Mouse (Mus musculus): ENCODE data around the gene Hmga2. TPM values are rescaled to one million over a fixed set of nuclear protein-coding genes. Genes with fewer than 3 reads are reported as not detected.
"Not testable (repeated sequence)": the region's sequence is repeated elsewhere in the genome, so short reads cannot be mapped to it uniquely, and the experiment has no call there.

Hmga2 gene
- total RNA-seq, 2 experiments from 2014 or later, result 2.0 to 4.0 TPM

GRCm38 (mm10) chr10:120354523-120355030 is 121.7 kb downstream of the Hmga2 start:
- no peak for DNase-seq (ENCODE audit: low spot score in 2 of 2)

GRCm38 (mm10) chr10:120345325-120345724 is 130.9 kb downstream of the Hmga2 start:
- DNase-seq (ENCODE audit: low spot score in 2 of 2), result no peak

GRCm38 (mm10) chr10:120344558-120345318 is 131.5 kb downstream of the Hmga2 start:
- no peak for DNase-seq (ENCODE audit: low spot score in 2 of 2)

- not testable (repeated sequence) for DNase-seq (ENCODE audit: low spot score in 2 of 2)
Observed at GRCm38 (mm10) chr10:120339906-120340305, 136.4 kb downstream of the Hmga2 start.

GRCm38 (mm10) chr10:120339324-120339723 is 136.9 kb downstream of the Hmga2 start:
- no peak for DNase-seq (ENCODE audit: low spot score in 2 of 2)

- DNase-seq (ENCODE audit: low spot score in 2 of 2), result no peak
Observed at GRCm38 (mm10) chr10:120338841-120339240, 137.4 kb downstream of the Hmga2 start.

DNA sequence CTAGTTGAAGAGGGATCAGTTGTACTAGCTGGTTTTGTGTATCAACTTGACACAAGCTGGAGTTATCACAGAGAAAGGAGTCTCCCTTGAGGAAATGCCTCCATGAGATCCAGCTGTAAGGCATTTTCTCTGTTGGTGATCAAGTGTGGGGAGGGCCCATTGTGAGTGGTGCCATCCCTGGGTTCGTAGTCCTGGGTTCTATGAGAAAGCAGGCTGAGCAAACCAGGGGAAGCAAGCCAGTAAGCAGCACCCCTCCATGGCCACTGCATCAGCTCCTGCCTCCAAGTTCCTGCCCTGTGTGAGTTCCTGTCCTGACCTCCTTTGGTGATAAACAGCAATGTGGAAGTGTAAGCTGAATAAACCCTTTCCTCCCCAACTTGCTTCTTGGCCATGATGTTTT is 137.8 kb downstream of the Hmga2 start:
- DNase-seq (ENCODE audit: low spot score in 2 of 2), result not testable (repeated sequence)

DNA sequence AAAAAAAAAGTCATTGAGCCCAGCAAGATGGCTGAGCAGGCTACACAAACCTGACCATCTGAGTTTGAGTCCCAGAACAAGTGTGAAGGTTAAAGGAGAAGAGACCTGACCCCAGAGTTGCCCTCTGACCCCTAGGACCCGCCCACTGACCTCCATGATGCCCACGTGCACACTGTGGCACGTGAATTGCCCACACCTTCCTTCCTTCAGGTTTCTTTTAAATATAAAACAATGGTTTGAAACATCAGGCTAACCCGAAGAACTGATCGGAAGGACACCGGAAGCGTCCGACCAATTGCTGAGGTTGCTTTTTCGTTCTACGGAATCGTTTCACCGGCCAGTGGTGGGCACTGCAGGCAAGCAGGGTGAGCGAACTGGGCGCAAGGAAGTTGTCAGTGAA is 148.3 kb downstream of the Hmga2 start:
- DNase-seq (ENCODE audit: low spot score in 2 of 2), result no peak

- no peak for DNase-seq (ENCODE audit: low spot score in 2 of 2)
Observed at GRCm38 (mm10) chr10:120323584-120324203, 152.6 kb downstream of the Hmga2 start.

GRCm38 (mm10) chr10:120322815-120323214 is 153.5 kb downstream of the Hmga2 start:
- DNase-seq (ENCODE audit: low spot score in 2 of 2), result no peak

DNA sequence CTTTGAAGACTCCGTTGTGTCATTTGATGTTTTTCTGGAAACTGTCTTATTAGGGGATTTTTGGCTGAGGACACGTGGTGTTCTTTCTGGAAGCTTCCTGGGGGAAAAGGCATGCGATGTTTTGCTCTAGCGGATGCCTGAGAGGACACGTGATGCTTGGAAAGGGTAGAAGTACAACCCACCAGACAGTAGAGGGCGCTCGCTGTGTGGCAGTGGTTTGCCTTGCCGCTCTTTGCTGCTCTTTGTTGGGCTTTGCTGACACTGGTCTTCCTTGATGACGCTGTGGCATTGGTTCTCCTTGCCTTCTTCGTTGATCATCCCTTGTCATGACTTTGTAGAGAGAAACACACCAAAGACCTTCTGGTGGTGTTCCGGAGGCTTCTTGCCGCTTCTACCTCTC is 156.7 kb downstream of the Hmga2 start:
- no peak for DNase-seq (ENCODE audit: low spot score in 2 of 2)

Small RNA genes lying within 50 kb of the gene (microRNA-seq; reads per million reads assigned to microRNA genes)
- 0 reads per million in 2 experiments for gene Mir763 (ENCODE audit: borderline number of aligned reads in 2 of 2)

Other genes with a start within 250 kb of the Hmga2 start
- 10 to 100 TPM; 26.7 to 34.4 TPM for gene Llph, start 249.4 kb downstream of the Hmga2 start, total RNA-seq (2021)